Mouse (Mus musculus) right cerebral cortex, adult 18-20 months (tissue): Measurements from ENCODE around the gene Slc31a2.
"Not testable (repeated sequence)": the region's sequence is repeated elsewhere in the genome, so short reads cannot be mapped to it uniquely, and the experiment has no call there.

ENCODE experiments used
- DNase-seq: peaks from one replicate; pipeline ENCODE4 v3.0.0; 2022; ENCODE audit warnings: mixed read lengths

The Slc31a2 gene

DNA sequence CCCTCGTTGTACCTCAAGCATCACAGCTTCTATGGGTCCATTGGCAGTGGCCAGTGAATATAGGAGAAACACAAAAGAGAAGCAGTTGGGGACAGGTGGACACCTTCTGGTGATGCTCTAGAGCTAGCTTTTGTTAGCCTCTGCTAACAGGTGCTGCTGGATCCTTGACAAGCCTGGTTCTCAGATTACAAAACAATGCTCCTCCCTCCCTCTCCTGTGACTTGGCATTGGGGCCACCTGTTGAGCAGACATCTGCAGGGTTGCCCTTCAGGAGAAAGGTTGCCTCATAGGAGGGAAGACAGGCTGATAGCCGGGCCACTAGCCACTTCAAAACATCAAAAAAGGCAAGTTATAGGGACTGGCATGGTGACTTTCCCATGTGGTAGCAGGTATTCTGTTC, at the start of gene Slc31a2:
TSS of gene Slc31a2 (plus strand) at position 287 of the 400 bp plus-strand sequence.
- DNase-seq, result no peak

DNA sequence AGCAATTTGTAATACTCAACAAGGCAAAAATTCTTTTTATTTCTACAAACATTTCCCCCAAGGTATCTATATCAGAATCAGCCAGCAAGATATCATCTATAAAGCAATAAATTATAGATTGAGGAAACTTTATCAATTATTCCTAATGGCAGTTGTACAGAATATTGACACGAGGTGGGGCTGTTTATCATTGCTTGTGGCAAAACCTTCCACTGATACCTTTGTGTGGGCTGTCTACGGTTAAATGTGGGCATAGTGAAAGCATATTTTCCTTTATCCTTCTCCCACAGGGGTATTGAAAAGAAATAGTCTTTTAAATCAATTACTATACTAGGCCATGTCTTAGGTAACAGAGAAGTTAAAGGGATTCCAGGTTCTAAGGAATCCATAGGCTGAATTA, 48.9 kb upstream of the Slc31a2 start:
- no peak for DNase-seq

DNA sequence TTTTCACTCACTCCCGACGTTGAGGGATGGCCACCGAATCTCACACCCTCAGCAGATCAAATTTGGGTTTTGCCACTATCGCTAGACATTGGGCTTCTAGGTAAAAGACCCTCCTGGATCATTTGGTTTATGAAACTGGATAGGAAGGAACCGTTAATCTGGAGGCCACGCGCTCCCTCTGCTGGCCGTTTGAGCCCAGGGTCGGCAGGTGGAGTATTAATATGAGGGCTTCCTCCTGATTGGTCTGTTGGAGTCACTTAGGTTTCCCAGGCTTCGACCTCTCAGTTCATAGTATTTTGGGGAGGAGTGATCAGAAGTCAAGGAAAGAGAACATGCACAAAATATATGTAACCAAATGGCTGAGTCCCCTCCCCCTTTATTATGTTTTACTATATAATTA, 34.0 kb upstream of the Slc31a2 start:
- DNase-seq, result peak; percentile 31

DNA sequence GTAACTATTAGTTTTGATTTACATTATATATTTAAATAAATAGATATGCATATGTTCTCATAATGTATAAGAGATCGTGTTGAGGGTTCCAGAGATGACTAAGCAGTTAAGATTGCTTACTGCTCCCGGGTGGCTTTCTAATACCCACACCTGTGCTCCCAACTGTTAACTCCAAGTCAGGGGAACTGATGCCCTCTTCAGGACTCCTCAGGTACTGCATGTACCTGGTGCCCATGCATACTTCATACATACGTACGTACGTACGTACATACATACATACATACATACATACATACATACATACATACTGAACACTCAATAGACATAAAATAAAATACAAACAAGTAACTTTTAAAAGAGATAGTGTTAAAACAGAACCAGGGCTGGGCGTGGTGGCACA, 32.9 kb upstream of the Slc31a2 start:
- DNase-seq, result no peak

DNA sequence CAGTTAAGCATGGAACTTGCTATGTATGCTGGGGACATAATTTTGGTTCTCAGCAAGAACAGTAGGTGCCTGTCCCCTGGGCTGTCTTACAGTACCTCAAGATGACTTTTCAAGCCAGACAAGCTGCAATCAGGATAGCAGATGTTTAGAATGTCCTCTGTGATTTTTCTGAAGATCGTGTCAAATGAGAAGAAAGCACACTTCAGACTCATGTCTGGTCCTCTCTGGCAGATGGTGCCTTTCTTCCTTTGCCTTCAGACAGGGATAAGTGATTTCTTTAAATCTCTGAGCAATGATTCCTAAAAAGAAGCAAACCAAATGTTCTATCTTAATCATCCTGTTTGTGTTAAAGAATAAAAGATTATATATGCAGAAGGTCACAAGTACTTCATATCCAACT, 32.2 kb upstream of the Slc31a2 start:
- DNase-seq, result no peak

DNA sequence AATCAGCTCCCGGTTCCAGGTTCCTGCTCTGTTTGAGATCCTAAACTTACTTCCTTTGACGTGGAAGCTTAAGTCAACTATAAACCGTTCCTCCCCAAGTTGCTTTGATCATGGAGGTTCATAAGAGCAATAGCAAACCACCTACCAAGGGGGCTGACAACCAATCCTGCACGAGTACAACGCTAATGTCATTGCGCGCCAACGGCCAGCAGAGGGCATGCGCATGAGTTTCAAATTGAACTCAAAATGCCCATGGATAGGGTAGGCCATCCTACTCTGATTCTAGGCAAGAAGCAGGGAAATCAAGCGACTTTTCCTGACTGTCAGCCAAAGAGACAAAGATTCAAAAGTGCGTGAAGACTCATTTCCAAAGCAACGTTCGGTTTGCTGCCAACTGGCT, 31.6 kb upstream of the Slc31a2 start, which contains the start of gene Zfp37:
TSS of gene Zfp37 (minus strand) at position 279 of the 400 bp plus-strand sequence.
- DNase-seq, result no peak

DNA sequence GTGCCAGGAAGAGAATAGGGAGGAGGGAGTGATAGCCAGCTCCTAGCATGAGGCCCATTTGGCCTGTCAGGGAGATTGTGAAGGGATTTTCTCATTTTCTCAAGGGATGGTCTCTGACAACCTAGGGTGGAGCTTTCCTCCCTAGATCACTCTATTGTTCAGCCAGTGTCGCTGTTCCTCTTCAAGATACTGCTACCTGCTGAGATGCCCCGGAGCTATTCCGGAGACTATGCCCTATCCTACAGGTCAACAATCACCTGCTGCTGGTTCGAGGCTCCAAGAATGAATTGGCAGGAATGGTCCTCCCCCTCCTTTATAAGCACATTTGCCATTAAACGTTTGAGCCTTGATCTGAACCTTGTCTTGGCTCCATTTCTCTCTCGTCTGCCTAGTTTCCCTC, 21.8 kb upstream of the Slc31a2 start:
- no peak for DNase-seq

DNA sequence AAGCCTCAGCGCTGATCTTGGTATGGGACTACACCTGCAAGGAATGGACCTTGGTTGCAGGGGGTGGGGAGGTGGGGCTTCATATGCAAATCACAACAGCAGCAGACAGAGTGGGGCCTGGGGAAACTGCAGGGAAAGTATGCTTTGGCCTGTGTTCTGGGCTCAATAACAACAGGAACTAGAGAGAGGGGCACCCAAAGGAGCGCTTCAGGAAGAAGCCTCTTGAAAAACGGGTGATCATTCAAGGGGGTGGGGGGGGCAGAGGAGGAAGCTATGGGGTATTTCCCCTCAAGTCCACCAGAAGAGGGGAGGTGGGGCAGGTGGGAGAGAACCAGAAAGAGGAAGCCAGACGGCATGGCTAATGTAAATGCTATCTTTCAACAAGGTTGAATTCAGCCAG, 14.0 kb upstream of the Slc31a2 start:
- no peak for DNase-seq

DNA sequence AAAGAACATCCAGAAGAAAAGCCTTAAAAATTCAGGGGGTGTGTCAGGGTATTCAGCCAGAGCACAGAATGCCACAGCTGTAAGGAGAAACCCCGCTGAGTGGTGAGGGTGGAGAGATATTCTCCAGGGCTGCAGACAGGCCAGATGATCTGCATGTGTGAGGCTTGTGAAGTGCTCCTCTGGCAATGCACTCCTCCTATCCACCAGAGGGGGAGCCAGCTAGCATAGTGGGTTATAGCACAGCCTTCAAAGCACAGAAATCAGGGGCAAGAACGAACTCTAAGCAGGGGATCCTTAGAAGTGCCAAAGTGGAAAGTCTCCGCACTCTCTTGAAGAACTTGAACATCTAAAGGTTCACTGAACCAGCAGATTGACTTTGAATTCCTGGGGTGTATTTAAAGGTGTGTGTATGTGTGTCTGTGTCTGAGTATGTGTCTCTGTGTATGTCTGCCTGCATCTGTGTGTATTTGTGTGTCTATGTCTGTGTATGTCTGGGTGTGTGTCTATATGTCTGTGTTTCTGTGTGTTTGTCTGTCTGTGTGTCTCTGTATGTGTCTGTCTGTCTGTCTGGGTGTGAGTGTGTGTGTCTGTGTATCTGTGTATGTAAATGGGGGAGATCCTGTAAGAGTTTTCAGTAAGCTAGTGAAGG, 11.3 kb upstream of the Slc31a2 start:
- DNase-seq, result no peak

DNA sequence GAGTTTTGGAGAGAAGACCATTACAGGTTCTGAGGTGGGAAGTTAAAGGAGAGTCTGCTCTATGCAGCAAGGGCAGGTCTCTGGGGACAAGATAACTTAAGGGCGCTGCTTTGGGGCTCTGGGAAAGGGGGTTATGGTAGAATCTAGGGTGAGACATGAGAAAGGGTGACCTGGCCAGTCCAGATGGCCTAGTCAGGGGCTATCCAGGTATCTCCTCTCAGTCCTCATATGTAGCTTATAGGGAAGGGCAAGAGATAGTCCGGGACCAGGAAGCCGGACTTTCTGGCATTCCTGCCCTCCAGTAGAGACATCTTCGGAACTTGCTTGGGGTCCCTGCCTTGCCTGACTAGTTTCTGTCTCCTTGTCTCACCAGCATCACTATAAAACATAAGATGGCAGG, 10.6 kb upstream of the Slc31a2 start:
- DNase-seq, result no peak

DNA sequence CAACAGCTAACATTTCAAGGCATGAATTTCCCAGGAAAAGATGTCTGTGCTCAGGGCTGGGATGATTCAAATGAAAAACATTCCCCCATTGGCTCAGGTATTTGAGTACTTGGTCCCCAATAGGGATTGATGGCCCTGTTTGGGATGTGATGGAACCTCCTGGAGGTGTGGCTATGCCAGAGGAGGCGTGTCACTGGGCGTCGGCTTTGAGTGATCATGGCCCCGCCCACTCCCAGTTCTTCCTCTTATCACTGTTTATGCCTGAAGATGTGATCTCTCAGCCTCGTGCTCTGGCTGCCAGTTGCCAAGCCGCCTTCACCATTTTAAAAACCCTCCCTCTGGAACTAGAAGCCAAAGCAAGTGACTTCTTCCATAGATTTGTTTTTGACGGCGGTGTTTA, 7.8 kb upstream of the Slc31a2 start:
- DNase-seq, result no peak

DNA sequence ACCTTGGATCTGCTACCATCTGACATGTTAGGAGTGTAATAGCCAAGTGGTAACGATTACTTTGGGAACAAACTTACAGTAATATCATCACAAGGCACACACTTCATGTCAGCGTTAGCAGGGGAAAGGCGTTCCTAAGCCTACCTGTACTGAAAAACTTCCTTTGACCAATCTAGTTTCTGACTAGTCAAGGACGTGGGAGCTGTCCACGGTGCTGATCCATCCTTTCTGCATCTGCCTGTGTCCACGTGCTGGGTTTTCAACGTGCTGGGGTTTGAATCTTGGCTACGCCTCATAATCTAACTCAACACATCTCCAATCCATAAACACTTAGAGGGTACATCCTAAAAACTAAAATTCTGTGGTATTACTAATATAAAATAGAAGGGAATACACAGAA, 5.4 kb upstream of the Slc31a2 start:
- no peak for DNase-seq

DNA sequence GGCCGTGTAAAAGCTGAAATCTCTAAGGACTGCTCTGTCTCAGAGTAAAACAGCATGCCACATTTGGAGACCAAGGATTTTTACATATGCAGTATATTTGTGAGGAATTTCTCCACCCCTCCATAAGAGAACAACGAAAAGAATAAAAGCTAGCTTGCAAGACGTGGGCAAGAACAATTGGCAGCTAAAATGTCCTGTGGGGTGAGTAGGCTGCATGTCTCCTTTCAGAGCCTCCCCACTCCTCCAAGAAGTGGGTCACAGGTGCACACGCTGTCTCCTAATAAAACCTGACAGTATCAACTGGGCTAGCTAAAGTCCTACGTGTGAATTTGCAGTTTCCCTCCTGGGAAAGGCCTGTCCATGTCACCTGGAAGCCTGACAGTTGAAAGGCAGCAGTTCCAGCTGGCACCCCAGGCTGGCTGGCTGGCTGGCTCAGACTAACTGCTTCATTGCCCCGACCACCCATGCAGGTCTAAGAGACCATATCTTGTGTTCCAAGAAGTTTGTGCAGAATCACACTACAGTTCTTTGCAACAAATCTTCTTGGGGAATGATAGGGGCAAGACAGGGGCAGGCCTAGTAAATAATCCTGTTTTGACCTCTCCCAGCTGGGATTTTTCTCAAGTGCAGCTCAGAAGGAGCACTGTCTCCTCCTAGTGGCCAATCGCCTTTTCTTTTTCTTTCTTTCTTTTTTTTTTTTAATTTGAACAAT, 927 bp downstream of the Slc31a2 start:
- no peak for DNase-seq

DNA sequence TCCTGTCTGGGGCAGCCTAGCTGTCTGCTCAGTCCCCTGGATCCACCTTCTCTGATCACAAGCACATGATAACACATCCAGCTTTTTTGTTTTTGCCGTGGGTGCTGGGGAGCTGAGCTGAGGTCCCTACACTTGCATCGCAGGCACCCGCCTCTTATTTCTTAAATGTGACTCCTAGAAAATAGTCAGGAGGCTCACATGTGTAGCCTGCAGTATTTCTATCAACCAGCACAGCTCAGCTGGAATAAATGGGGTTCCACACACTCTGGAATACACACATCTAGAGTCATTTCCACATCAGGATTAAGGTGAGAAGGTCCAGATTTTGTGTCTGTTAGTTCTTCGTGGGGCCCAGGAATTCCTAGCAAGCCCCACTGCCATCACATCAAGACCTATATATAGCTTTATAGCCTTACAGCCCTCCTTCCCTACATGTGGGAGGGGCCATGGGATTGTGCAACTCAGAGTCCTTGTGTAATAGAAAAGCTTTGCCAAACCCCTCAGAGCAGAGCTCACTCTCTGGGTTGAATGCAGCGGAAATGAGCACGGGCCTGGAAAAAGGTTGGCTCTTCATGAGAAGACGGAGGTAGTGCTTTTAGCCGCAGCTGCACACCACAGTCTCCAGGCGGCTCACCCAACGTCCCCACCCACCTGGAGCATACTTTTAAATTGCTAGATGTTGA, 2.9 kb downstream of the Slc31a2 start:
- no peak for DNase-seq

DNA sequence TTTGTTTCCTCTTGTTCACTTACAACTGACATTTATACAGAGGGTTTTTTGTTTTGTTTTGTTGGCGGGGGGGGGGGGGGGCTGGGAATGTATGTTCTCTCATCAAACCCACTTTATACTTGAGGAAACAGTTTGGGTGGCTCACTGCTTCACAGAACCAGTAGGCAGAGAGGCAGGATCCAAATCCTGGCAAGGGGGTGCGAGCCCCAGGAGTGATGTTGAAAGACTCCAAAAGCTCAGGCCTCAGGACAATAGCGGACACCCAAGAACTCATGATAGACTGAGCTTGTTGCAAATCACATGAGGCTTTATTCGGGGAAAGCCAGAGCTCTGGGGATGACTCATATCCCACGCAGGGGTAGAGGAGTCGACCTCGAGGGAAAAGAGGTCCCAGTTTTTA, 3.7 kb downstream of the Slc31a2 start:
- DNase-seq, result not testable (repeated sequence)

DNA sequence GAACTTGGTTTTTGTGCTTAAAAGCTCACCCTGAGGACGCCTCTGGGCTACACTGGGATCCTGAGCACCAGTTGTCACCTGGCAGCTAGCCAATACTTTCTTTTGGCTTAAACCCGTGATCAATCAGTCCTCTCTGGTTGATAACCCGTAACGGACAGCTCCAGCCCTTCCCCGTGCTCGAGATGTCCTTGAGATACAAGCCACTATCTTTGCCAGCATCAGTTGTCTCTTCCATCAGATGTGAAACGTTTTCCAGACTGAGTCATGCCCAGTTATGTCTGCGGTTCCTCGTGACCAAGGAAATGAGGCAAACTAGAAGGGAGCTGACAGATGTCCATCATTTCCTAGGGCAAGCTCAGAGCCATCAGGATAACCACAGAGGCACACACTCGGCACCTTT, 4.7 kb downstream of the Slc31a2 start:
- no peak for DNase-seq

DNA sequence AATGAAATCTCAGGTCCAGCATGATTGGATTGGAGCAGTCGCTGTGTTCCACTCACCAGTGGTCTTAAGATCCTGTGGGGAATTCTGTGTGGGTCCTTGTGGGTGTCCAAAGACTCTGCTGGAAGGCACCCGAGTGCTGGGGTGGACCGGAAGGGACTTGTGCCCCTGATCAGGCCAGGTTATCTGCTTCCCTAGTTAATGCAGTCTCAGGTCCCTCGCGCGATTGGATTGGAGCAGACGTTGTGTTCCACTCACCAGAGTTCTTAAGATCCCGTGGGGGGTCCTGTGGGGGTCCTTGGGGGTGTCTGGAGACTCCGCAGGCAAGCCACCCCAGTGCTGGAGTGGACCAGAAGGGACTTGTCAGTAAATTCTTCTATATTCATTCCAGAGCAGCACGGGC, 10.3 kb downstream of the Slc31a2 start:
- no peak for DNase-seq

DNA sequence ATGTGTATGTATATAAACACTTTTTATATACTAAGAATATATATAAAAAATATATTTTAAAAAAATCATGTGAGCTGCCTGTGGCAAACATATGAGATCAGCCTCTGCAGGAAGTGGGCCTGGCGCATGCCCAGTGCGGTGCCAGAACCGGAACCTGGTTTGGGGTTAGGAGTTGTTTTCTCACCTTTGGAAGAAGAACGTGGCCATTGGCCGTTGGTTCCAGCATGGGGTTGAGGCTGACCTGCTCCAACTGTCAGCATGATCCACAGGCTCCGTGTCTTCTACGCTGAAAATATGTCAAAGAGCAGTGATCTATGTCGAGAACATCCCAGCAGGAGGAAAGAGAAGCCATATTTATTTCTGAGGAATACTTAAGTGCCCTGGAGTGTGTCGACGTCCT, 11.6 kb downstream of the Slc31a2 start:
- no peak for DNase-seq

DNA sequence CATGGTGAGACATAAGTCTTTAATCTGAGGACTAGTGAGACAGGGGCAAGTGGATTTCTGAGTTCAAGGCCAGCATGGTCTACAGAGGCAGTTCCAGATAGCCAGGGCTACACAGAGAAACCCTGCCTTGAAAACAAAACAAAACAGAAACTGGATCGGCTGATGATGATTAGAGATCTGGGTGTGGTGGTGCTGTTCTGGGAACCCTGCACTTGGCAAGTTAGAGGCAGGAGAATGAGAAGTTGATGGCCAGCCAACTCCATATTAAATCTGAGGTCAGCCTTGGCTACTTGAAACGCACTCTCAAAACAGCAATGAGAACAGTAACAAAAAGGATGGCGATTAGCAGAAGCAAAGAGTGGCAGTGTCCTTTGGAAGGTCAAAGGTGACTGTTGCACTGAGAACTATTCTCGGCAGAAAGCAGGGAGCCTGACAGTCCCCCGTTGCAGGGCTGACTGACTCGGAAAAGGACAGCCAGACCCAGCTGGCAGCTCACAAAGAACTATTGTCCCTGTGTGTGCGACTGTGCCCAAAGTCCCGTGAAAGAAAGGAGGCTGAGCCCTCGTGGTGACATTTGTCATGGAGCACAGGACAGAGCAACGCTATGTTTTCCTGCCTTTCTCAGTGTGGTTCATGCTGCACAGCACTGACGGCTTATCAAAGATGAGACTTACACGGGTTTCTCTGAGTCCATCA, 12.6 kb downstream of the Slc31a2 start:
- peak; percentile 42 for DNase-seq

DNA sequence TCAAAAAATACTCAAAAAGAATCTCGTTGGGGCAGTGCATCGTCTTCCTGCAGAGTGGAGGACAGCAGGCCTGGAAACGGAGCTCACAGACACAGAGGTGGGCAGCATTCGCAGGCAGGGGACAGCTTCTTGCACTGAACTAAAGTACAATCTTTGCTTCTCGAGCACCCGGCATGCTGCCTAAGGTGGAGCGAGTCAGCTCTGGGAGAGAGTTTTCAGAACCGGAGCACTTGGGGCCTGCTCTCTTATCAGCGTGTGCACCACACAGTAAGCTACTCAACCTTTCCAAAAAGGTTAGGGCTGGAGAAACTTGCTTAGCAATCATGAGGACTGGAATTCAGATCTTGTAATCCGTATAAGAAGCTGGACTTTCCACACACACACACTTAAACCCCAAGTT, 14.3 kb downstream of the Slc31a2 start:
- DNase-seq, result no peak

DNA sequence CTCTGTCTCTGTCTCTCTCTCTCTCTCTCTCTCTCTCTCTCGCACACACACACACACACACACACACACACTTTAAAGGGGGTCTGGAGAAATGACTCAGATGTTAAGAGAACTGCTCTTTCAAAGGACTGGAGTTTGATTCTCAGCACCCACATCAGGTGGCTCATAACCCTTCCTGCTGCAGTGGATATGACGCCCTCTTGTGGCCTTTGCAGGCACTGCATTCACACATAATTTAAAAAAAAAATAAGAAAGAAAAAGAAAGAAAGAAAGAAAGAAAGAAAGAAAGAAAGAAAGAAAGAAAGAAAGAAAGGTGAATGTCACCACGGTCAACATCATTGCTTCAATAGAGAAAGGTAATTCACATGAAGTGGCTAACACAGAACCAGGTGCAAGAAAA, 14.9 kb downstream of the Slc31a2 start:
- DNase-seq, result no peak

DNA sequence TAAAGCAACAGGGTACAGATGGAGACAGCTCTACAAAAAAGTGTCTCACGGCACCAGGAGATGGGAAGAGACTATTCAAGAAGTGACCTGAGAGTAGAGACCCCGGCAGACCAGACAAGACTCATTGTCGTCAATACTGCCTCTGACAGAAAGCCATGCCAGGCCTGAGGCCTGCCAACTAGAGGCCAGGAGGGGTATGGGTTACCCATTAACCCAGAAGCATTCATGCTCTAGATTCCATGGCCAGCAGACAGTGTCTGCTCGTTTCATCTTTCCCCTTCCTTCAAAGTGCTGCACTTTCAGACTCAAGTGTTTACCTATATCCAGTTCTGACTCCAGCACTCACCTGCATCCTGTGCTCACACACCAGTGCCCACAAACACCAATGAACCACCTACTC, 15.7 kb downstream of the Slc31a2 start:
- no peak for DNase-seq

DNA sequence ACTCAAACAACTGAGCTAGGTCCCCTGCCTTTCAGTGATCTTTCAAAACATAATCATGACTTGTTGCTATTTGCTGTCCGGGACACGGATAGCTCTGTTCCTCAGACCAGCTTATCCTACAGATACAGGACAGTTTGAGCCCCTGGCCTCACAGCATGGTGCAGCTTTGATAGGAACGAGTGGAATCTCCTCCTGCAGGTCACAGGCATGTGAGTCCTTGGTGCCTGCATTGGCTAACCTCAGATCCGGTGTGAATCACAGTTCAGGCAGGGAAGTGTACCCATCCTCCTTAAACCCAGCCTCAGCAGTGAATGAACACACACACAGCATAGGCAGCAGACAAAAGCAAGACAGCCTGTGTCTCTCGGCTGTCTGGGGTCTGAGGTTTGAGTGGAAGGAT, 19.0 kb downstream of the Slc31a2 start:
- DNase-seq, result no peak

DNA sequence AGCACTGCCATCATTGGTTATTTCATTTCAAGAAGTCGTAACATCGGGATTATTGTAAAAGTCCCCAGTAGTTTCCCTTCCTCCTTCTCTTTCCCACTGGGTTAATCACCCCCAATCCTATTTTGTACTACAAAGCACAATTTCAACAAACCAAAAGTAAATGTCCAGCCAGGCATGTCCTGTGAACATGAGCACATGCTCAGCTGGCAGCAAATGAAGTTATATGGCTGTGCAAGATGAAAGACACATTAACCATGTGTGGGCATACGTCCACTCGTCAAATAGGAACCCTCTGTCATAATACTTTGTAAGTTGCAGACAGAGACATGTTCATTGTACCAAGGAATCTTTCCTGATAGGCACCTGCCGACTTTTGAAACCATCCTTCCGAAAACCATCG, 20.6 kb downstream of the Slc31a2 start:
- no peak for DNase-seq
